Mouse (Mus musculus) lung, postnatal 4 days (tissue): ENCODE results near the gene Bhmt2.

Source experiments
- DNase-seq, 2 experiments: peaks; one replicate each; pipeline ENCODE4 v3.0.0; 2021

The Bhmt2 gene

DNA sequence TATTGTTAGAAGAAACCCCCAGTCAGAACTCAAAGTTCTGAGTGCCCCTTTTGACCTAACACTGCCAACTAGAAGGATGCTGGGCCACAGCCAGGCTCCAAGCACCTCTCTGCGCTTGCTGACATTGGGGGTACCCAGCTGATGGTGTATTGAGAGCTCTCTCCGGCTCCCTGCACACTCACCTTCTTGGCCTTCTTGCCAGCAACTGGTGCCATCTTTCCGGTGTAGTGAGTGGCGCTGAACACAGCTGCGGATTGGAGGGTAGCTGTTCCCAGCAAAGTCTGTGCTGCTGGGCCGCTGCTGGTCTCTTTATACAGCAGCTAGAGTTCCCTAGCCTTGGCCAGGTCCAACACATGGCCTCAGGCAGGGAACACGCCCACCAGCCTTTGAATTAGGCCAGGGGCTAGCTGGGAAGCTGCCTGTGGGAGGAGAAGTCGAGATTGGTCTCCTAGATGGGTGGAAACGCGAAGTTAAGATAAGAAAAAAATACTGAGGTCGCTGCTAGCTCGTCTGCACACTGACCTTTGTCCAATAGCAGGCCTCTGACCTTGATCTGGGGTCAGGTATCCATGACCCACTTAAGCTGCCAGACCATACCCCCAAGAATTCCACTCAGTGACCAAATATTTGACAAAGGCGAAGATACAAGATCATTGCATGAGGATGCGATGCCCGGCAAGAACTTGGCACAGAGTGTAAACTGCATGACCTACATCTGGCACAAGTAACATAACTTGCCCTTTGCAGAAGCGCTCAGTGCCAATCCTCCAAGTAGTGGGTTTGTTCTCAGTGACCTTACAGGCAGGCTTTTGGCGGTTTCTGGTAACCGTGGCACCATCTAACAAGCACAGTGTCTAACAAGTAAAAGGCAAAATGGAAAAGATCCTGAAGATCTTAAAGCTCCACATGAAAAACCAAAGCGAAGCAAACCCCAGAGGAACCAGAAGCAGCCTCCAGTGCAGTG, 36.5 kb downstream of the Bhmt2 start, which contains the start of gene Bhmt:
Gene Bhmt (minus strand): TSS at position 680 of the 964 bp plus-strand sequence.
- DNase-seq: no peak

DNA sequence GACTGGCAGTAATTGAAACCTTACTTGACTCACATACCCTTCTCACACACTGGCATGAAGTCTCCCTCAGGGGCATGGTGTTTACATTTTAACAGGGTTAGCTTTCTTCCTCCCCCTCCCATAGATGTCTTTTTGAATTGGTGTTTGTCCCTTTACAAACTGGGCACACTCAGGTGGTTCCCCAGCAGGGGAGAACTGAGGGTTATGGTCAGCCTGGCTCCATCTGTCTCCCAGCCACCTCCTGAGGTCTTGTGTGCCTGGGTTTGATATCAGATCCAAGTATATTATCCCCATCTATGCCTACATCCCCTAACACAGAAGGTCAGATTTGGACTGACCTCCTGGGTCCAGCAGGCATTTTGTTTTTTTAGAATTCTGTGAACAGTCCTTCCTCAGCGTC, 37.5 kb downstream of the Bhmt2 start:
- no peak for DNase-seq

DNA sequence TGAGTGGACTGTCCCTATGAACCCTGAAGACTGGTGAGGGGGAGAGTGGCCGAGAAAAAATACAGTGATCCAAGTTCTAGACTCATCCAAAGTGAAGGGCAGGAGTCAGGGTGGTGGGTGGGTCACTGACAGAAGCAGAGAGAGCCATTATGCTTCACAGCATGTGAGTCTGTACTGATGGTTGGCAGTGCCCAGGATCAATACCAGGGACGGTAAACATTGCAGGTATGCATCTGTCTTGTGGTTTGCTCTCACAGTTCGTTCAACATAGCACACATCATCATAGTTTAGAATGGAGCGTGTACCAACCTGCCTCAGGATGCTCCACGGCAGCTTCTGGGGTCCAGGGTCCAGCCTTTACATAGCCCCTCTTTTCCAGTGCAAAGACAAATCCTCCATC, 41.2 kb downstream of the Bhmt2 start:
- DNase-seq: no peak

DNA sequence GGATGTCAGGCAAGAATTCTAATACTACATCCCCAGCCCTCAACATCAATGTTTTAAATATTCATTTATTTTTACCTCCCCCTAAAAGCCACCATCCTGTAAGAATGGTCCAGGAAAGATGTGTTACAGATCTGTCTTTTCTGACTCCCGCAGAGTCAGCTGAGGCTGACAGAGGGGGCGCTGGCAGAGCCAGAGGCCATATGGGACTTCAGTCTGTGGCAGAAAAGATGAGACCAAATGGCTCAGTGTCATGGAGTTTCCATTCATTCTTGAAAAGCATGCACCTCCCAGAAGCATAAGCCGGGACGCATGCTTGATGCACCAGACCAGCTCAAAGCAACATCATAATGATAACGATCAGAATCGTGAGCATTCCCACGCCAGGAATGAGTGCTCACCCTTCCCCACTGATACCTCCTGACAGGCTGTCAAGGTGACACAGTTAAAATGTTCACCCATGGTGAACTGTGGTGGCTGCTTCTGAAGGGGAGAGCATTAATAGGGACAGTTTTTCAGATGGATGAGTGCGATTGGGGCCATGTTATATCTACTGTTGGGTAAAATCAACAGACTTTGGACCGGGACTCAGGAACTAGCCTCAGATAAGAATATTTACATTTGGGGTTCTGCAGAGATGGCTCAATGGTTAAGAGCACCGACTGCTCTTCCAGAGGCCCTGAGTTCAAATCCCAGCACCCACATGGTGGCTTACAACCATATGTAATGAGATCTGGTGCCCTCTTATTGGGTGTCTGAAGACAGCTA, 43.0 kb downstream of the Bhmt2 start:
- no peak for DNase-seq

DNA sequence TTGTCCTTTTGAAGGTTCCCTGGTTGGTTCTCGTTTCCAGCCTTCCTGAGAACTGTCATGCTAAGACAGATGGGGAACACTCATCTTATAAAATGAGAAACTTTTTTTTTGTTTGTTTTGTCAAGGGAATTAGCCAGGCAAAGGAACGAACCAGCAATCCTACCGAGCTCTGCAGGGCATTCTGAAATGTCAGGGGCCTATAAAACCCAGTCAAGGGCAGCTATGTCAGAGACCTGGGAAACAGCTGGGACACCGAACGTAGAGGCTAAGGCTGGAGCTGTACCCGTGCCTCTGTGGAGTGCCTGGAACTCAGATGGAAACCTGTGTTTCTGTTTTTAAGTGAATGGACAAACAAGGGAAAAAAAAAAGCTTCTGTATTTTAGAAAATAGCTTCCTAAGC, 45.2 kb downstream of the Bhmt2 start:
- DNase-seq: no peak

DNA sequence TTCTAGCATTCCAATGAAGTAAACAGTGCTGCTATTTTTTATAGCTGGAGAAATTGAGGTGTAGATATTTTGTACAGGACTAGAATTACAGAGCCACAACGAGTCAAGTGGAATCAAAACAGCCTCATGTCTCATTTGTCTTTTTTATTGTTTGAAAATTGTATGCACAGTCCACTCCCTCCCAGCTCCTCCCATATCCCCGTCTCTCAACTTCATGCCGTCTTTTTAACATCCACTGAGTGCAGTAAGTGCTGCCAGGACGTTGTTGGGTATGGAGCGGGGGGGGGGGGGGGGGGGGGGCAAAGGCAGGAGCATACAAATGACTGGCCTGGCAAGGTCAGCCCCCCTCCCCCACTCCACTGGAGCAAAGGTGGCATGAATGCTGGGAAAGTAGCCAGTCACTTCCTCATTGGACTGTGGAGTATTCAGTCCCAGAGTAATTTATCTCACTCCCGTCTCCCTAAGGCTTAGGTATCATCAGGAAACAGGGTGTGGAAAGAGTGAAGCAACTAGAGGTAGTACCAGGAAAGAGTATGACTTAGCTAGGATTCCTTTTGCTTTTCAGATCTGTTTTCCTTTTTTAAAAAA, 59.6 kb downstream of the Bhmt2 start:
- no peak for DNase-seq

DNA sequence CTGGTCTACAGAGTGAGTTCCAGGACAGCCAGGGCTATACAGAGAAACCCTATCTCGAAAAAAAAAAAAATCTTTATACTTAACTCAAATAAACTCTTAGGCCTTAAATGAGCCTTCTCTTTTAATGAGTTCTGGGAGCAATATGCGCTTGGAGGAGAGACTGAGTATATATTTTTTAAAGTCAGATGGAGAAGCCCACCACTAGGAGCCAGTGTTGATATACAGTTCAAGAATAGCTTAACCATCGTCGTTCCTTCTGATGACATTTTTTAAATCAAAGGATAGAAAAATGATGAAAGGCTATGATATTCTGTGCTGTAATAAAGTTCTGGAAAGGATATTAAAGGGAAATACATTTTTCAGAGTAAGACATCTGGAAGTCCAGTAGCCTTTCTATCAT, 60.3 kb downstream of the Bhmt2 start:
- no peak for DNase-seq

DNA sequence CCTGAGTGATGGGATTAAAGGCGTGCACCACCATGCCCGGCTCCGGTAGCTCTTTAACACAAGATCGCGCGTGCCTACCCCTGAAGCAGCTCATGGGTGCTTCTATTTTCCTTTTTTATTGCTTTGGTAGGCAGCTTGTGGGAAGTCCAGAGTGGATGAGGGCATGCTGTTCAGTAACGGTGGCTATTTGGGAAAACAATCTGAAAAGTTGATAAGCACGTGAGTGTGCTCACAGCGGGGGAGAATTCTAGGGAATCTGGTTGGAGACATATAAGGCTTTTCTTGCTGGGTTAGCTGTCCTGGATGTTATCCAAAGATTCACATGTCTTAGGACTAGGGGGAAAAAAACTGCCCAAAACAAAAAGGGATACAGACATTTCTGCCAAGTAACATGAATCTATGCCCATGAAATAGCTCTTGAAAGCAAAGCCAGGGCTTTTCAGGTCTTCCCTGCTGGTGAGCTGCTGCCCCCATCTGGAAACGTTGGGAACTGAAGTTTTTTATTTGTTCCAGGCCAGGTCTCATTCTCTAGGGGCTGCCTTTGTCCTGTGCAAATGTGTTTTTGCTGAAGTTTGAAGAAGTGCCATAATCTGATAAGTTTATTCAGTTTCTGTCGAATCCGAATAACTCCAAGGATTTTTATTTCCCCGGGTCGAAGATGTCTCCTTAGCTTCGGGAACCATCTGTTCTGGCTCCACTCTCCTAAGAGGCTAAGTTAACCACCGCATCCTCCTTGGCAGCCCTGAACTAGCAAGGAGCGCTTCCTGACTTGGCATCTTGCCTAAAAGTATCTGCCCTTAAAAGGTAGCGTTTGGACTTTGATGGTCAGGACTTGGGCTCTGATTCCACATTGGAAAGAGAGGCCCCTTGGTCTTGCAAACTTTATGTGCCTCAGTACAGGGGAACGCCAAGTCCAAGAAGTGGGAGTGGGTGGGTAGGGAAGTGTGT, 61.2 kb downstream of the Bhmt2 start:
- DNase-seq: peak; percentile 54 to 79

DNA sequence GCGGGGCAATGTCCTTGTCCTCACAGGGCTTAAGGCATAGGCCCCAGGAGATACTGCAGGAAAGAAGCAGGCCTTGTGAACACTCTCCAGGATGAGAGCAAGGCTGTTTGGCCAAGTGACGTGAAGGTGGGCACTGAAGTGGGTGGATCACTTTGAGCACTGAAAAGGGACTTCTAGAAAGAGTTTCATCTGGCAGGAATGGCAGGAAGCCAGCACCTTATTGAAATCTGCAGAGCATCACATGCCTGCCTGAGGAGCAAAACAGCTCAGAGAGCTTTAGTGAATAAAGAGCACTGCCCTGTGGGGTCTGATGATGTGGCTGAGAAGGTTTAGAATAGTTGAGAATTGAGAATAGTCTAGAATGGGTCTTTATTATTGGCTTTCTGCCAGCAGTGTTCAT, 65.6 kb downstream of the Bhmt2 start:
- no peak for DNase-seq

DNA sequence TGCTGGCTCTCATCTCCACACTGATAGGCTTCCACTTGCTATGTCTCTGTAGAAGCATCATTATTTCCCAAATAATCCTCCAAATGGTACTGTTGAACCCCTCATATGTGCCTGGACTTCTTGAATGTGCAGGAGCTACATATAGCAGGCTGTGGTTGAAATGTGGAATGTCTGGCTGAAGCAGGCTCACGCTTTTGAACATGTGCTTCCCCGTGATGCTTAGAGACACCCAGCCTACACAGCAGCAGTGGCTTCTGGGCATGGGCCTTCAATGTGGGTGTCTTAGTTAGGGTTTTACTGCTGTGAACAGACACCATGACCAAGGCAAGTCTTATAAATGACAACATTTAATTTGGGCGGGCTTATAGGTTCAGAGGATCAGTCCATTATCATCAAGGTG, 66.4 kb downstream of the Bhmt2 start:
- DNase-seq: no peak

DNA sequence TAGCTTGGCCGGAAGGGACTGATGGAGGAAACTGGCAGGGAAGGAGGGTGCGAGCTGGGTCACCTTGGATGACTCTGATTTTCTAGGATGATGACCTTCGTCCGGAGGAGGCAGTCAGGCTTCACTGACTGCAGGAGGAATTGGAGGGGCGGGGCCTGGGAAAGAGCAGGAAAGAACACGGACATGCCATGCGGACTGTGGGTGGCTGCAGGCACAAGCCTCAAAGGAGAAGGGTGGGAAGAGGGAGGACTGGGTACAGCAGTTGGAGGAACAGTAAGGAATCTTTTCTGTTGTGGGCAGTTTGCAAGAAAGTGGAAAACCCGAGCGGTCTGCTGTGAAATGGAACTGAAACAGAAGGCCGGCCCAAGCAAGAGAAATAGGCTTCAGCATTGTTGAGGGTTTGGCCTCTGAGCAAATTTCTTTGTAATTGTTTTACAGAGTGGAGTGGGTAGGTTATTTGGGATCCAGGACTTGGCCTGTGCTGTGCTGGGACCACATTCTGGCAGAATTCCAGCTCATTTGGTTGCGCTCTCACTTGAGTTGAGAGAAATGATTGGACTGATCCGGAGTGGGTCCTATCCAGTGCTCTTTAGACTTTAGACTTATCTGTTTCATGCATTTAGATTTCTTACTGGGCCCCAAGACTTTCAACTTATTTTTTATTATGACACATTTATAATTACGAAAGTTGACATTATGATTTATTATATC, 67.1 kb downstream of the Bhmt2 start:
- DNase-seq: no peak
